Mouse (Mus musculus) cerebral cortex, adult 2 months (tissue): ENCODE data around the gene Lhx3.

ENCODE experiments used
- WGBS: fragments of 180-500 bp; shearing (Covaris S2); methylation state at CpG from one replicate; pipeline ENCODE4 v1.1.7; 2018; 5-methylcytosine and 5-hydroxymethylcytosine counted together

The Lhx3 gene

GRCm38 (mm10) chr2:26208126-26208789 lies at the start of gene Lhx3:
Gene Lhx3, minus strand, starts transcription at chr2:26208289.
- WGBS: 49% methylated on average over 19 of the region's 19 CpGs

GRCm38 (mm10) chr2:26257315-26258096 lies 49.4 kb upstream of the Lhx3 start:
- 89% methylated on average over 16 of the region's 16 CpGs for WGBS

- 83% methylated on average over 4 of the region's 4 CpGs for WGBS
Measured at GRCm38 (mm10) chr2:26254816-26255215, 46.7 kb upstream of the Lhx3 start.

GRCm38 (mm10) chr2:26252514-26253206 lies 44.6 kb upstream of the Lhx3 start:
- 59% methylated on average over 8 of the region's 8 CpGs for WGBS

GRCm38 (mm10) chr2:26247531-26247930 lies 39.4 kb upstream of the Lhx3 start:
- 74% methylated on average over 3 of the region's 3 CpGs for WGBS

GRCm38 (mm10) chr2:26240841-26241240 lies 32.8 kb upstream of the Lhx3 start:
- WGBS: 73% methylated on average over 3 of the region's 3 CpGs

- 37% methylated on average over 9 of the region's 9 CpGs for WGBS
Measured at GRCm38 (mm10) chr2:26240330-26240729, 32.2 kb upstream of the Lhx3 start.

GRCm38 (mm10) chr2:26237290-26237782 lies 29.2 kb upstream of the Lhx3 start, which contains the start of gene Qsox2:
Gene Qsox2, minus strand, starts transcription at chr2:26237525.
- 2% methylated on average over 36 of the region's 36 CpGs for WGBS

GRCm38 (mm10) chr2:26236681-26237289 lies 28.7 kb upstream of the Lhx3 start:
- WGBS: under 1% methylated on average over 50 of the region's 51 CpGs

- WGBS: 91% methylated on average over 2 of the region's 2 CpGs
Measured at GRCm38 (mm10) chr2:26234771-26235170, 26.7 kb upstream of the Lhx3 start.

- WGBS: 76% methylated on average over 5 of the region's 5 CpGs
Measured at GRCm38 (mm10) chr2:26234253-26234652, 26.2 kb upstream of the Lhx3 start.

- 61% methylated on average over 3 of the region's 3 CpGs for WGBS
Measured at GRCm38 (mm10) chr2:26231366-26231765, 23.3 kb upstream of the Lhx3 start.

GRCm38 (mm10) chr2:26230253-26230652 lies 22.2 kb upstream of the Lhx3 start:
- WGBS: 48% methylated on average over 4 of the region's 4 CpGs

GRCm38 (mm10) chr2:26227788-26228187 lies 19.7 kb upstream of the Lhx3 start:
- 93% methylated on average over 1 of the region's 1 CpGs for WGBS

GRCm38 (mm10) chr2:26225242-26225641 lies 17.2 kb upstream of the Lhx3 start:
- WGBS: 87% methylated on average over 4 of the region's 4 CpGs

- WGBS: 77% methylated on average over 3 of the region's 3 CpGs
Measured at GRCm38 (mm10) chr2:26223961-26224360, 15.9 kb upstream of the Lhx3 start.

GRCm38 (mm10) chr2:26214526-26214925 lies 6.4 kb upstream of the Lhx3 start:
- WGBS: 21% methylated on average over 3 of the region's 3 CpGs

GRCm38 (mm10) chr2:26209566-26209965 lies 1.5 kb upstream of the Lhx3 start:
- WGBS: 76% methylated on average over 3 of the region's 3 CpGs

- 34% methylated on average over 9 of the region's 9 CpGs for WGBS
Measured at GRCm38 (mm10) chr2:26207559-26207958, 530 bp downstream of the Lhx3 start.

- WGBS: 20% methylated on average over 10 of the region's 10 CpGs
Measured at GRCm38 (mm10) chr2:26205761-26206160, 2.3 kb downstream of the Lhx3 start.

GRCm38 (mm10) chr2:26205126-26205525 lies 3.0 kb downstream of the Lhx3 start:
- 21% methylated on average over 16 of the region's 16 CpGs for WGBS
